Mouse (Mus musculus): ENCODE data around the gene Oasl2.
"Not testable (repeated sequence)": the region's sequence is repeated elsewhere in the genome, so short reads cannot be mapped to it uniquely, and the experiment has no call there.

Gene Oasl2

DNA sequence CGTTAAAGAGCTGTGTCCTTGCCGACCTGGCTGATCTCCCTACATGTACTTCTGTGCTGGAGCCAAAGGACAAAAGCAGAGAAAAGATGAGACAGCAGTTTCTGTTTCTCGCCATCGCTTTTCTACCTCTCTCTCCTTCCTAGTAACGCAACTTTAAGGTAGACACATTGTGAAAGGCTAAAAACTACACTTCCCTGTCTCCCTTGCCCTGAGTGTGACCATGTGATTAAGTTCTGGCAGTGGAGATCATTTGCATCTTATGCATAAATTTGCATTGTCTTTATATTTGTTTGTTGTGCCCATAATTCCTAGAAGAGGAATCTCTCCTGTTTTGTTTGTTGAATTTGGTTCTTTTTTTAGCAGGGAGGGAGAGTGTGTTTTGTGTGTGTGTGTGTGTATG is 19.1 kb downstream of the Oasl2 start:
- no peak for DNase-seq (ENCODE audit: low spot score)

DNA sequence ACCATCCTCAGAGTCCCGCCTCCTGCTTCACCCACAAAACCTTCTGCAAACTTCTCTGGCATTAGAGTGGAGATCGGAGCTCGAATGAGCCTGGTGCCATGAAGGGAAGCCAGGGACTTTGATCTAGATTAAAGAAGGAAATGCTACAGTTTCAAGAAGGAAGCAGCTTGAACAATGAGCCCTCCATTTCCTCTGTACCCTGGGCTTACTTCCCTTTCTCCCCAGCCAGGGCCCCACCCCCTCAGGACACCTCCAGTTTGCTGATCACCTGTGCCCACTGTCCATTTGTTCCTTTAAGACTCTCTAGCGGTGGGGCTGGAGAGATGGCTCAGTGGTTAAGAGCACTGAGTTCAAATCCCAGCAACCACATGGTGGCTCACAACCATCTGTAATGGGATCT is 20.0 kb downstream of the Oasl2 start:
- no peak for DNase-seq (ENCODE audit: low spot score)

DNA sequence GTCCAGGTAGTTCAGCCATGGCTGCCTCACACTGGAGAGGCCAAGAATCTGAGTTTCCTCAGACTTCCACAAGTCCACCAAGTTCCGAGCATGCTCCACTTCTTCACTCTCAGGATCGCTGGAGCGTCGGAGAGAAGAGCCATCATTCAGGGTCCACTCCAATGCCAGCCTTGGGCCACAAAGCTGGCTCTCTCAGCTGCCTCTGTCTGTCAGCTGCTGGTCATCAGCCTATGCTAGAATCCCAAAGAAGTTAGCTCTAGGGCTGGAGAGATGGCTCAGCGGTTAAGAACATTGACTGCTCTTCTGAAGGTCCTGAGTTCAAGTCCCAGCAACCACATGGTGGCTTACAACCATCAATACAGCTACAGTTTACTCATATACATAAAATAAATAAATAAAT is 20.6 kb downstream of the Oasl2 start:
- not testable (repeated sequence) for DNase-seq (ENCODE audit: low spot score)

DNA sequence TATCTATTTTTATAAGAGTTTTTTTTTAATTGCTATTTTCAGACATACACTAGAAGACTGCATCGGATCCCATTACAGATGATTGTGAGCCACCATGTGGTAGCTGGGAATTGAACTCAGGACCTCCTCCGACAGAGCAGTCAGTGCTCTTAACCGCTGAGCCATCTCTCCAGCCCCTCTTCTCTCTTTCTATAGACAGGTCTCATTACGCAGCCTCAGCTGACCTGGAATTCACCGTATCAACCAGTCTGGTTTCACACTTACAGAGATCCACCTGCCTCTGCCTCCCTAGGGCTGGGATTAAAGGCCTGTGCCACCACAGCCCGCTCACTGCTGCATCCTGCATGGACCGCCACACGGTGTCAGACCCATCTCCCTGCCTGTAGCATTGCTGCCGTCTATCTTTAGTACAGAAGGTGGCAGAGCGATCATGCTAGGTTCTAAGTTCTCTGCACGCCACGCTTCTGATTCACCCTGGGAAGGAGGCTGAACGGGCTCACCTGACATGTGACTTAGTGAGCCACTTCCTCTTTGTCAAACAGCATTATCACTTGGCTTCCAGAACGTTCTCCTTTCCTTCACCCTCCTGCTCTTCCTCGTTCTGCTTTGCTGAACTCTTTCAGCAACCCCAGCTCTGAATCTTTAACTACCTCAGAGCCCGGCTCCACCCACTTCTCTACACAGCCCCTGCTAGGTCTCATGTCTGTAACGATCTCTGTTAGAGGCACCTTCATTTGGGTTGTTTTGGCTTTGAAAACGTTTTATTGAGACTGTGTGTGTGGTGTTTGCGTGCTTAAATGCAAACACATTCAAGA is 25.0 kb downstream of the Oasl2 start:
- no peak for DNase-seq (ENCODE audit: low spot score)

DNA sequence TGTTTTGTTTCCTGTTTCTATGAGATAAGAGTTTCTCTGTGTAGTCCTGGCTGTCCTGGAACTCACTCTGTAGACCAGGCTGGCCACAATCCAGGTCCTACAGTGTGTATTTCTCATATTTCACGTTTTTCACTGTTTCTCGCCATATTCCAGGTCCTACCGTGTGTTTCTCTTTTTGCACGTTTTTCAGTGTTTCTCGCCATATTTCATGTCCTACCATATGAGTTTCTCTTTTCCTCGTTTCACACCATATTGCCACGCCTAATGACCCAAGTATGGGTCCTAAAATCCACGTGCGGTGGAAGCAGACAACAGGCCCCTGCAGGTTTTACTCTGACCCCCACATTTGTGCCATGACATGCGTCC is 25.6 kb downstream of the Oasl2 start:
- DNase-seq (ENCODE audit: low spot score), result peak; percentile 27

DNA sequence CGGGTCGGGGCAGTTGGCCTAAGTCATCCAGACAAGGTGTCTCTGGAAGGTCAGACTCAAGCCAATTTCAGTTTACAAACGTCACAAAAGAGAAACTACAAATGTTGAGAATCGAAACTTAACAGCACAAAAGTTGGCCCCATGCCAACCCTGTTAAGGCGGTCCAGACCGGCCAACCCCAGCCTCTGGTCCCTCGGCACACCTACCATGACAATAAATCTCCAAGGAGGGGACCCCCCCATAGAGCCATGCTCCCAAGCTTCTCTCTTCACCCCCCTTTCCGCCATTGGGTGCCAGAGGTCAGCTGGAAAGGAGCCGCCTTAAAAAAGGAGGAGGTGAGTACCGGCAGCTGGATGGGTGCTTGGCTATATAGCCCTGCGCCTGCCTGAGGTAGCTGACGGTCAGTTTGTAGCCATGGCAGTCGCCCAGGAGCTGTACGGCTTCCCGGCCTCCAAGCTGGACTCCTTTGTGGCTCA is 26.3 kb downstream of the Oasl2 start, which contains the start of gene Oasl1:
TSS of gene Oasl1 (plus strand) at position 243 of the 476 bp plus-strand sequence.
- no peak for DNase-seq (ENCODE audit: low spot score)

DNA sequence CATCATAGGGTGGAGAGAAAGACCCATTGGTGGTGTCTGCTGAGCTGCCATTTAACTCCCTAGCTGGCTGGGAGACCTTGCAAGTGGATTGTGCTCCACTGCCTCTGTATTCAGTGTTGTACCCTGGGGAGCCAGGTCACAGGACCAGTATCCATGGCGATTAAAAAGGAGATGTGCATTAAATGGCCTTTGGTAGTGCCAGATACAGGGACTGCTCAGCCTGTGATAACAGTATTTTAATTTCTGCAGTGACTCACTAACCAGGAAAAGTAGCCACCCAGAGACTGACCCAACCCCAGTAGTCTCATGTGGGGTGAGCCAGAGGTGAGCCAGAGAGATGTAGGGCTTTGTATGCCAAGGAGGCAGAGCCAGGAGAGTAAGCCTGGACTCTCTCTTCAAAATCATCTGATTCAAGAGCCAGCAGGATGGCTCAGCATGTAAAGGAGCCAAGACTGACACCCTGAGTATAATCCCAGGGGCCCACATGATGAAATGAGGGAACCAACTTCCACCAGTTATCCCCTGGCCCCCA is 29.5 kb downstream of the Oasl2 start:
- DNase-seq (ENCODE audit: low spot score), result peak; percentile 34

DNA sequence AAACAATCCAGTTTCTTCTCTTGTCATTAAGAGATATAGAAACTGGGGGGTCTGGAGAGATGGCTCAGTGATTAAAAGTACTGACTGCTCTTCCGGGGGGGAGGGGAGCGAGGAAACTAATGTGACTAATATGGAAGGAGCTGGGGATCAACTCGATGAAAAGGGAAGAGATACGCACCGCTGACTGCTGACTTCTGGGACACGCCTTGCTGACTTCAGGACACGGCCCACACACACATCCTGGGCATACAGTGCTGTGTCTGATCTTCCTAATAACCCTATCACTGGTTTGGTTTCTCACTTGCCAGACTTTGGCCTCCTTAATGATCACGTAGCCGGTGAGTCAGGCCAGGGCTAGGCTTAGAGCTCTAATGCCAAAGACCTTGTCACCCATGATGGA is 30.0 kb downstream of the Oasl2 start:
- DNase-seq (ENCODE audit: low spot score), result no peak

DNA sequence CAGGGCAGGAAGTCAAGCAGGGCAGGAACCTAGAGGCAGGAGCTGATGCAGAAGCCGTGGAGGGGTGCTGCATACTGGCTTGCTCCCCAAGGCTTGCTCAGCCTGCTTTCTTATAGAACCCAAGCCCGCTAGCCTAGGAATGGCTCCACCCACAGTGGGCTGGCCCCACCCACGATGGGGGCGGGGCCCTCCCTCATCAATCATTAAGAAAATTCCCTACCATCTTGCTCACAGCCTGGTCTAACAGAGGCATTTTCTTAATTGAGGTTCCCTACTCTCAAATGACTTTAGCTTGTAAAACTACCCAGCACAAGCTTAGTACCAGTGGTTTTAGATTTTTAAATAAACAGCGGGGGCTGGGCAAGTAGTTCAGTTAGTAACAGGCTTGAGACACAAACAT is 34.9 kb downstream of the Oasl2 start:
- no peak for DNase-seq (ENCODE audit: low spot score)

DNA sequence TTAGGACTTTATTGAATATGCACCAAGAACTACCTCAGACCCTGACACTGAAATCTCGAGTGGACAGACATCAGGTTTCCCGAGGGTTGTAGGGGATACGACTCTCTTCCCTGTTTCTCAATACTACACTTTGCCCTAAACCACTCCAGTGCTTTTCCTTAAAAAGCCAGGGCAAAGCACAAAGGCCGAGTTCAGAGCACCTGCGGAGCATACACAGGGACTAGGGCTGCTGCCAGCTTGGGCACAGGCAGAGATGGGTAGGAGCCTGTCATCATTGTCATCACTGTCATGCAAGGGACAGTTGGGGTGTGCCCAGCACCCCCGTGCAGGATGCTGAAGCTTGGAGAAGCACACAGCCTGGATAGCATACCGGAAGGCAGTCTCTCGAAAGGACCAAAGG is 36.5 kb downstream of the Oasl2 start:
- DNase-seq (ENCODE audit: low spot score), result no peak

DNA sequence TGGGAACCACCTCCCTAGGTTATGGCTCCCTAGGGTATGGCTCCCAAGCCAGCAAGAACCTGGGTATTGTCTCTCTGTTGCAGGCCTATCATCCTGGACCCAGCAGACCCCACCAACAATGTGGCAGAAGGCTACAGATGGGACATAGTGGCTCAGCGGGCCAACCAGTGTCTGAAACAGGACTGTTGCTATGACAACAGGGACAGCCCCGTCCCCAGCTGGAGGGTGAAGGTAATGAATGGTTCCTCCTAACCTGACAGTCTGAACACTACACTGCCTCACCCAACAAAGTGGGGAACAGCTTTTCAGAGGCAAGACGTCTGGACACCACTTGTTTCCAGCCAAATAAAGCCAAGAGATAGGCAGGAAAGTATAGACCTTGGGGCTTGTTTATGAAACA is 39.1 kb downstream of the Oasl2 start:
- no peak for DNase-seq (ENCODE audit: low spot score)

DNA sequence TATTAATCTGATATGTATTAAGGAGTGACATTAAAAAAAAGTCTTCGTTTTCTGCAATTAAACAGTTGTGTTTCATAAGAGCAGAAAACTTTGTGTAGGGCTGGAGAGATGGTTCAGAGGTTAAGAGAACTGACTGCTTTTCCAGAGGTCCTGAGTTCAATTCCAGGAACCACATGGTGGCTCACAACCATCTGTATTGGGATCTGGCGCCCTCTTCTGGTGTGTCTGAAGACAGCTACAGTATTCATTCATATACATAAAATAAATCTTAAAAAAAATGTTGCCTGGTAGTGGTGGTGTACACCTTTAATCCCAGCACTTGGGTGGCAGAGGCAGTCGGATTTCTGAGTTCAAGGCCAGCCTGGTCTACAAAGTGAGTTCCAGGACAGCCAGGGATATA is 44.4 kb downstream of the Oasl2 start:
- DNase-seq (ENCODE audit: low spot score), result not testable (repeated sequence)

DNA sequence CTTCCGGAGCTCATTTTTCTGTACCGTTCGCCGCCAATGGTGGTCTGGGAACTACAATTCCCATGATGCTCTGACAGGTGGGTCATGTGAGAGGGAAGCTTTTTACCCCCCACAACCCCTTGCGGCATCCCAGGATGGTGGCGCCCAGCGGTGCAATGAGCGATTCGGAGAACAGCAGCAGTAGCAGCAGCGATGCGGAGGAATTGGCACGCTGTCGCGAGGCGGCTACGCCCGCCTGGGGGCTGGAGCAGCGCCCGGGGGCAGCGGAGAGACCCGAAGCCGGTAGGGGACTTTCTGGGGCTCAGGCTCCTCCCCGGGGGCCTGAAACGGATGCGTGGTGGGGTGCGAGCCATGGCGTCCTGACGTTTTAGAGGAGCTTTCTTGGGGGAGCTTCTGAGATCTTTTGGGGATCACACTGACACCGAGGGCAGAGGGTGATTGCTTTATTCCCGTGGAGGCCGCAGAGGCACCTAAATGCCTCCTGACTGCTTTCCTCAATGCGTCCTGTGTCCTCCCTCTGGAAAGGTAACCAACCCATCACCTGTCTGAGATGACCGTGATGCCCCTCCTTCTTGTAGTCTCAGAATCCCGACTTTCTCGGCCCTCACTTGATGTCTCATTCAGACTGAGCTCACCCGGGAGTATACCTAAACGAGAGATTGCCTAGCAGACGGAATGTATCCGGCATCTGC is 45.5 kb downstream of the Oasl2 start, which contains the start of gene 2210016L21Rik:
TSS of gene 2210016L21Rik (plus strand) at position 85 of the 692 bp plus-strand sequence.
- peak; percentile 84 for DNase-seq (ENCODE audit: low spot score)

DNA sequence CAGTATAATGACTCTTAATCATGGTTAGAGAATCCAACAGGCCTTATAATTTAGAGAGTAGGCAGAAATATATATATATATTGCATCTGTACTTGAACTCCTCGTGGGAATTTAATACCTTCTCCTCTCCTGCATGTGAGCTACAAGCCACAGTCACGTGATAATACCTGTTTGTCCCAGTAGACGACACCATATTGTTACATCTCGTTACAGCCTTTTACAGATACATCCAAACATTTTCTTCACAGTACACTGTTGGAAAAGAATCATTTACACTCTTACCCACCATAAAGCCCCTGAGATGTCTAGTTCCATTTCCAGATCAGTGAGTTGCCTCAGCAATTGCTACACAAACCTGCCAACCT is 46.0 kb downstream of the Oasl2 start:
- DNase-seq (ENCODE audit: low spot score), result no peak

DNA sequence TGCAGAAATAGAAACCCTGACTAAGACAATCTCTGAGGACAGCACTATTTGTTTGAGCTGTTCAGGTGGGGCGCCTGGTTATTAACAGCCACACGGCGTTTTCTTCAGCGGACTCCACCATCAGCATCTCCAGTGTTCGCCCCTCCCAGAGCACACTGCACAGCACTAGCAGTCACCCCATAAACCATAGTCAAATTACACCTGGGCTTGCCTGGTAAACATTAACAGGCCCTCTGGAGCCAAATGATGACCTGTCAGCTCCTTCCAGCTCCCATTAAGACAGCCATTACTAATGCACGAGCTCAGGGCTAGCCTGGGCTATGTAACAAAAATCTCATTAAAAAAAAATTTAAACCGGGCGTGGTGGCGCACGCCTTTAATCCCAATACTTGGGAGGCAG is 48.3 kb downstream of the Oasl2 start:
- no peak for DNase-seq (ENCODE audit: low spot score)

DNA sequence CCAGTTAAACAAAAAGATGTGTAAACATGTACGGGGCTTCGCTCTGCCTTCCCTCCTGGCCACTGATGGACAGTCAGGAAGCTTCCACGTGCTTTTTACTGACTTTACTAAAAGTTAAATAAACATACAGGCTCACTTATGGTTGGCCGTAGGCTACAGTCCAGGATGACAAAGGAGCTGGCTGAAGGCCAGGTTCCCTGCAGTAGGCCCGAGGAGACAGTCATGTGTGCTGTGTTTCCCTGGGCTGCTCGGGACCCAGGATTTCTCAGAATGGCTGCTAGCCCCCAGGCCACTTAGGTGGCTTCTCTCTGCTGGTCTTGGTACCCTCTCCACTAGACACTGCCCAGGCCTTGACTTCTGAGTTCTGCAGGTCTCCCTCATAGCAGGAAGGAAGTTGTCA is 52.2 kb downstream of the Oasl2 start:
- DNase-seq (ENCODE audit: low spot score), result peak; percentile 90

DNA sequence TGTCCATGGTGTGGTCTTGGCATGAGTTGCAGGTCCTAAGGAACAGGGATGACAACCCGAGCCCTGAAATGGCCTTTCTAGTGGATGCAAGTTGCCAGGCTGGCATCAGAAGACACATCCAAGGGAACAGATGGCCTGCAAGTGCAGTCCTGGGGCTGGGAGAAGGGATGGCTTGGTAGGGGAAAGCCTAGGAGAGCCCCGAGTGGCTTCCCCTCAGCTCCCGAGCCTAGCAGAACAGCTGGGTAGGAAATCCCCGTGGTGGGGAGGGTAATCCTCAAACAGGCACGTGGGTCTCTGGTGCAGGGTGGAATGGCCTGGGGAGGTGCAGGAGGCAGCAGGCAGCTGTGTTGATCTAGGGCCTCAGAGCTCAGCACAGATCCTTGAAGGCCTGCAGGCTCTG is 52.6 kb downstream of the Oasl2 start:
- no peak for DNase-seq (ENCODE audit: low spot score)

DNA sequence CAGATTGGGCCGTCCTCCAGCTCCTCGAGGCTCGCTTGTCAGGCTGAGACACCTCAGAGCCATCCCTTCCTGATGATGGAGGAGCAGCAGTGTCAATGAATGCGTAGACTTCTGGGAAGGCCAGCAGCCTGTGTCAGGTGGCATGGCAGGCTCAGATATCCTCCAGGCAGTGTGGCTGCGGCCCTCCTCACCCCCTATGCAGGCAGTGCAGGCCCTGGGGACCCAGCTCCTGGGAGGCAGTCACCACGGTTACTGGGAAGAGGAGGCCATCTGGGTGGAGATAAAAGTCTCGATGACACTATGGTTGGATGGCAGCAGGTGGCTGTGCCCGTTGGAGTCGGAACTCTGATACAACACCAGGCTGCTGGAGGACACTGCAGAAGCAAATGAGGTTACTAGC is 53.1 kb downstream of the Oasl2 start:
- DNase-seq (ENCODE audit: low spot score), result no peak

DNA sequence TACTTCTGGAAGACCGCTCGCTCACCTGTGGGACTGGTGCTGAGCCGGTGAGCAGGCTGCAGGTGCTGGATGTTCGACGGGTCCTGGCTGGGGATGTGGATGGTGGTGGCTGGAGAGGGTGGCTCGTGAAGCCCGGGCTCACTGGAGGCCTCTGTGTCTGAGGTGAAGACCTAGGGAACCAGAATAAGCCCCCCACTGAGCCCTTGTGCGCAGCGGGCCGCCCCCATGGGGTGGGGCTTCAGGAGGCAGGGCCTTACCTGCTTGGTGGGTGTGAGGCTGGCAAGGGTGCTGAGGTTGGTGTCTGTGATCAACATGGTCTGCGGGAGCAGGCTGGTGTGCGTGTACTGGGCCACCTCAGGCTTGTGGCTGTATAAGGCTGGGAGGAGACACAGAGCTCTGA is 53.9 kb downstream of the Oasl2 start:
- no peak for DNase-seq (ENCODE audit: low spot score)

DNA sequence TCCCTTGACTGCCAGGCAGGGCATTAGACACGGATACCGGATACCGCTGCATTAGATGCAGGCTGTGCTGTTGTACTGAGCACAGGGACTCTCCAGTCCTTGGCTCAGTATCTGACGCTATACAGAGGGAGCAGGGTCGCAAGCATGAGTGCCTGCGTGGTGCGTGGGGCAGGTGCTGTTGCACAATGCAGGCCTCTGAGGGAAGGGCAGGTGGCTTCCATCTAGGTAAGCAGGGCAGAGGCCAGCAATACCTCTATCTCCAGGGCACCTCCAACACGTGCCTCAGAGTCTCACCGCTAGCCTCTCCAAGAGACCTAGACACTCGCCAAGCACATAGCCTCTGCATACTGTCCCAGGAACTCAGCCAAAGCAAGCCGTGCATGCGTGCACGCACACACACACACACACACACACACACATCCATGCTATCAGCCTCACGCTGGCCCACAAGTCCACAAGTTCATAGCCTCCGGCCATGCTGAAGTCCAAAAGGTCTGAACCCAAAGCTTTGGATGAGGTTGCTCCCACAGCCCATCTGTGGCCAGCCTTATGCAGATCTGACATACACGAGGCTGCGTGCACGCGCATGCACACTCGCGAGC is 54.6 kb downstream of the Oasl2 start:
- DNase-seq (ENCODE audit: low spot score), result no peak

DNA sequence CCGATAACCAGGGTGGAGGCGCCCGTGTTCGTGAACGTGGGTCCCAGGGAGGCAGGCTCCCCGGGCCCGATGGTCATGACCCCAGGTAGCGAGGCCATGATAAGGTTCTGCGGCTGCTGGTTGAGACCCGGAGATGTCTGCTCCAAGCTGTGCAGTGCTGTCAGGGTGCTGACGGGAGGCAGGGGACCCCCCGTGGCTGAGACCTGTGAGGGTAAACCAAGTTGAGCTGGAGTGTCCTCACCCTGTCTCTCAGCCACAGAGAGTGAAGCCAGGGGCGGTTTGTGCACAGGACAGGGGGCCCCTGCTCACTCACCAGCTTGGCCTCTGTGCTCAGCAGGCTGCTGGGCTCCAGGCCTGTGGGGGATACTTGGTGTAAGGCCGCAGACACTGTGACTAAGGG is 56.6 kb downstream of the Oasl2 start:
- DNase-seq (ENCODE audit: low spot score), result no peak

DNA sequence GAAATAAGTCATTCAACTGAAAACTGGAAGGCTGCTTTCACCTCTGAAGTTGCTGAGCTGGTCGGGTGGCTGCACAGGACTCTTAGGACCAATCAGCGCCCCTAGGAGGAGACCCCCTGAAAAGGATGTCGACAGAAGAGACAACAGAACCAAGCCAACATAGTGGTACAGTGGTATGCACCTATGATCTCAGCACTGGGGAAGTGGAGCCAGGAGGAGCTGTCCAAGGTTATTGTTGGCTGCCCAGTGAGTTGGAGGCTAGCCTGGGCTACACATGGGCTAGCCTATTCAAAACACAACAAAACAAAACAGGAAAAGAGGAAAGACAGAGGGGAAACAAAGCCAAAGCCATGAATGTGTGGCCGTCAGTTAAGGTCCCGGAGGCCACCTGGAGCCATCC is 61.3 kb downstream of the Oasl2 start:
- DNase-seq (ENCODE audit: low spot score), result no peak

Data from adipocyte (in vitro differentiated cells).